Mouse (Mus musculus) heart, adult 2 months (tissue): ENCODE data around the gene Arid1a.

Experiments used
- CTCF ChIP-seq: fragments of 200-600 bp; IDR thresholded peaks from 2 replicates; pipeline ENCODE4 v1.8.1; 2022; ENCODE audit warnings: antibody characterized with exemption, mild to moderate bottlenecking, moderate library complexity
- POLR2A ChIP-seq: fragments of 200-500 bp; IDR thresholded peaks from 2 replicates; pipeline ENCODE4 v1.6.1; 2011; ENCODE audit warnings: mild to moderate bottlenecking, low read depth, low read length, control low read depth; ENCODE audit not compliant: insufficient read depth

DNA sequence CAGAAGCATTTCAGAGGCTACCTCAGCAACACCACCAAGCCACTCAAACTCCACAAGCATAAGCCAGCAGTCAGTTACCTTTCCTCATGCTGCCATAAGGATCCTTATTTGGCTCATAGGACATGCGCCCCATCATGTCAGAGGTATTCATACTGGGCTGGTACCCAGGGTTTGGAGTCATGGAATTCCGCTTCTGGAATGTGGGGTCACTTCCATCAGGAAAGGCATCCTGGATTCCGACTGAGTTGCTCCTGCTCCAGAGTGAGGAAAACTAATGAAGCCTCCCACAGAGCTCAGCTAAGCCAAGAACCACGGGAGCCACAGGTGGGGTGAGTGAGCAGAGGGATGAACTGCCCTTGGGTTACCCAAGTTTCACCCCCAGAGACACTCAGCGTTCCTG is 69.4 kb downstream of the Arid1a start:
- TF ChIP-seq CTCF: no peak
- no peak for TF ChIP-seq POLR2A
